Mouse (Mus musculus) gastrocnemius, postnatal 4 days (tissue): ENCODE measurements around the gene Rassf2. TPM values are rescaled to one million over a fixed set of nuclear protein-coding genes. Genes with fewer than 3 reads are reported as not detected.

ENCODE experiments used
- total RNA-seq, 2 experiments: library from RNA; stranded (reverse); gene quantifications; 2 replicates each; pipeline ENCODE4 v1.2.3; 2021

The Rassf2 gene
- total RNA-seq, 2 experiments from 2014 or later: 31.6 to 32.5 TPM

Other genes with a start within 250 kb of the Rassf2 start
- gene Erv3, start 170.5 kb downstream of the Rassf2 start, total RNA-seq: under 1 TPM; 0.07 to 0.08 TPM
- 10 to 100 TPM; 66.2 to 67.2 TPM for gene Prnp, start 120.3 kb downstream of the Rassf2 start, total RNA-seq
- not detected for gene Prn, start 120.3 kb downstream of the Rassf2 start, total RNA-seq
- 10 to 100 TPM; 68.5 to 70.9 TPM for gene Prnd, start 79.4 kb downstream of the Rassf2 start, total RNA-seq
- gene Slc23a2, start 114.8 kb upstream of the Rassf2 start, total RNA-seq: 10 to 100 TPM; 12.0 to 14.5 TPM
- gene Tmem230, start 217.5 kb upstream of the Rassf2 start, total RNA-seq: 10 to 100 TPM; 23.0 to 25.1 TPM
- gene Pcna, start 223.1 kb upstream of the Rassf2 start, total RNA-seq: 10 to 100 TPM; 91.8 to 92.0 TPM
- gene Cds2, start 232.9 kb upstream of the Rassf2 start, total RNA-seq: 10 to 100 TPM; 29.9 to 39.3 TPM